ENCODE assay signal across 13 mouse cellular contexts in the genomic region with DNA sequence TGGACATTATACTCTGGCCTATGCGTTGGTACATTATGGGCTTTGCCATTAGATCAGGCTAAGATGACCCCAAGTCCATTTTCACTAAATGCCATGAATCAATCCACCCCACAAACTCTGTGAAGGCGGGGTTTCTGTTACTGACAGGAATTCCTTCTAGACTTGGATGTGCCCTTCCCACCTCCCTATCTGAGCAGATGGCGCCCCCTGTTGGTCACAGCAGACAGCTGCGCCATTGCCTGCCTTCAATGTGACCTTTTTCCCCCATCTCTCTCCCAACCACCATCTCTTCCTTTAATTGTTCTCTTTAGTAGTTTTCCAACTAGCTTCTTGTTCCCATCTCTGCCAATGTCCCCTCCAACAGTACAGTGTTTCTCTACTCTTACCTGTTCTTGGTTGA.
DNase-seq lines count a peak whose midpoint lies in the region; ATAC-seq and TF ChIP-seq lines count a peak whose summit lies in the region.
"Had no signal": no experiment of that assay in that cellular context is flagged by ENCODE, and none has a peak within 500 bp of the region (broad histone marks: within the 10 kb centered on the region; RNA-seq: fewer than 3 reads in every experiment).

No protein-coding gene starts in this region.

- H3K27me3 ChIP-seq in liver, postnatal 0 days (ENCODE audit: insufficient read depth, low read length), result no peaks in the 10 kb centered on the region
- H3K27me3 ChIP-seq in forebrain, embryonic 10.5 days (ENCODE audit: poor library complexity, severe bottlenecking), result no peaks in the 10 kb centered on the region
- H3K27me3 ChIP-seq: embryonic facial prominence, embryonic 15.5 days had no signal

- H3K9ac ChIP-seq in liver, postnatal 0 days (replicated peaks), result no peak overlapping the region
- H3K9ac ChIP-seq: embryonic facial prominence, embryonic 15.5 days had no signal

- no peak for TF ChIP-seq EP300 in liver, postnatal 0 days (IDR thresholded peaks at IDR 0.05; ENCODE audit: low read depth)

- H3K36me3 ChIP-seq in liver, postnatal 0 days (replicated peaks; ENCODE audit: insufficient read depth, low read length), result no peaks in the 10 kb centered on the region
- no peaks in the 10 kb centered on the region for H3K36me3 ChIP-seq in forebrain, embryonic 10.5 days (replicated peaks)
- H3K36me3 ChIP-seq: embryonic facial prominence, embryonic 15.5 days had no signal

- DNase-seq in gastrocnemius, adult 2 months, result no peak
- DNase-seq in gastrocnemius, adult 8-10 months (ENCODE audit: low spot score in 2 of 2), result no peak
- peak; percentile 7 for DNase-seq in thymus, postnatal 14 days
- no peak for DNase-seq in thymus, postnatal 0 days (ENCODE audit: low spot score)
- DNase-seq in liver, postnatal 0 days, result no peak
- DNase-seq in testis, postnatal 10 days (ENCODE audit: low spot score), result peak; percentile 57
- no peak for DNase-seq in forebrain, embryonic 10.5 days (ENCODE audit: extremely low spot score, low spot score)
- DNase-seq in retina, embryonic 14.5 days (ENCODE audit: low spot score), result no peak
- DNase-seq: B cell, adult 2 months; heart, adult 11 months; heart, postnatal 36 days; kidney, adult 8-10 months had no signal

- TF ChIP-seq CTCF in gastrocnemius, adult 2 months (IDR thresholded peaks at IDR 0.05), result peak; percentile 22; the same call in 1 of the 2 replicates
- peak; percentile 41 for TF ChIP-seq CTCF in liver, postnatal 0 days (IDR thresholded peaks at IDR 0.05; ENCODE audit: low read depth)

- no peaks in the 10 kb centered on the region for H3K9me3 ChIP-seq in liver, postnatal 0 days (ENCODE audit: low read length)
- H3K9me3 ChIP-seq in forebrain, embryonic 10.5 days, result no peaks in the 10 kb centered on the region
- H3K9me3 ChIP-seq: embryonic facial prominence, embryonic 15.5 days had no signal

- intact Hi-C loops in gastrocnemius, adult 2 months (cut with DNase I), result no loop called here

- H3K27ac ChIP-seq in gastrocnemius, adult 2 months, result no peak overlapping the region
- no peak overlapping the region for H3K27ac ChIP-seq in liver, postnatal 0 days (ENCODE audit: low read depth)
- no peak overlapping the region for H3K27ac ChIP-seq in forebrain, embryonic 10.5 days
- H3K27ac ChIP-seq: embryonic facial prominence, embryonic 15.5 days had no signal

- H3K4me2 ChIP-seq in liver, postnatal 0 days (ENCODE audit: low read depth, low read length), result no peak overlapping the region
- H3K4me2 ChIP-seq: embryonic facial prominence, embryonic 15.5 days had no signal

- H3K4me1 ChIP-seq in liver, postnatal 0 days (ENCODE audit: insufficient read depth), result no peaks in the 10 kb centered on the region
- peaks cover 8% of the 10 kb centered on the region for H3K4me1 ChIP-seq in forebrain, embryonic 10.5 days

- no peak overlapping the region for H3K4me3 ChIP-seq in gastrocnemius, adult 2 months
- no peak overlapping the region for H3K4me3 ChIP-seq in liver, postnatal 0 days (ENCODE audit: low read depth, low read length)
- H3K4me3 ChIP-seq in forebrain, embryonic 10.5 days, result no peak overlapping the region
- H3K4me3 ChIP-seq: embryonic facial prominence, embryonic 15.5 days had no signal

- 77% methylated on average over 4 of the region's 4 CpGs for WGBS in liver, postnatal 0 days (ENCODE audit: insufficient replicate concordance)
- WGBS in forebrain, embryonic 10.5 days, result 86% methylated on average over 4 of the region's 4 CpGs

- no peak for ATAC-seq in liver, postnatal 0 days

Comparison
In these comparisons a context has a peak if more than half of its experiments do, and no peak if none do; other contexts are left out.
1. DNase-seq: peak in thymus, postnatal 14 days (single experiment) and testis, postnatal 10 days (single experiment); none in gastrocnemius, adult 2 months (single experiment), gastrocnemius, adult 8-10 months (0 of 2), thymus, postnatal 0 days (single experiment), liver, postnatal 0 days (single experiment), forebrain, embryonic 10.5 days (single experiment) and retina, embryonic 14.5 days (single experiment).